Mouse (Mus musculus): ENCODE results near the gene Fastk. TPM values are rescaled to one million over a fixed set of nuclear protein-coding genes. Genes with fewer than 3 reads are reported as not detected.
A peak's percentile ranks its signal among the peaks of the same experiment; 100 is the strongest.

Gene Fastk
- polyA plus RNA-seq, 1 experiment: 481 TPM

GRCm38 (mm10) chr5:24389658-24390020 is 55.4 kb downstream of the Fastk start:
- TF ChIP-seq POLR2A (IDR thresholded peaks at IDR 0.05; ENCODE audit: control insufficient read depth, extremely low read depth, insufficient read depth, low read length, poor library complexity) (no peak), CTCF (IDR thresholded peaks at IDR 0.05; ENCODE audit: borderline replicate concordance, control insufficient read depth, extremely low read depth, insufficient read depth, low read length, poor library complexity) (no peak)
- 89% methylated on average over 4 of the region's 4 CpGs for WGBS
- Histone ChIP-seq H3K4me1 (replicated peaks; ENCODE audit: control insufficient read depth, insufficient read depth, low read length) (peaks cover 29% of the 10 kb centered on the region), H3K27ac (ENCODE audit: control insufficient read depth, insufficient read depth, low read length) (no peak overlapping the region), H3K36me3 (ENCODE audit: control insufficient read depth, insufficient read depth, low read length) (no peaks in the 10 kb centered on the region), H3K4me3 (ENCODE audit: control insufficient read depth, insufficient read depth, low read length) (no peak overlapping the region), H3K27me3 (ENCODE audit: control insufficient read depth, insufficient read depth, low read length) (no peaks in the 10 kb centered on the region)
- DNase-seq: no peak

DNA sequence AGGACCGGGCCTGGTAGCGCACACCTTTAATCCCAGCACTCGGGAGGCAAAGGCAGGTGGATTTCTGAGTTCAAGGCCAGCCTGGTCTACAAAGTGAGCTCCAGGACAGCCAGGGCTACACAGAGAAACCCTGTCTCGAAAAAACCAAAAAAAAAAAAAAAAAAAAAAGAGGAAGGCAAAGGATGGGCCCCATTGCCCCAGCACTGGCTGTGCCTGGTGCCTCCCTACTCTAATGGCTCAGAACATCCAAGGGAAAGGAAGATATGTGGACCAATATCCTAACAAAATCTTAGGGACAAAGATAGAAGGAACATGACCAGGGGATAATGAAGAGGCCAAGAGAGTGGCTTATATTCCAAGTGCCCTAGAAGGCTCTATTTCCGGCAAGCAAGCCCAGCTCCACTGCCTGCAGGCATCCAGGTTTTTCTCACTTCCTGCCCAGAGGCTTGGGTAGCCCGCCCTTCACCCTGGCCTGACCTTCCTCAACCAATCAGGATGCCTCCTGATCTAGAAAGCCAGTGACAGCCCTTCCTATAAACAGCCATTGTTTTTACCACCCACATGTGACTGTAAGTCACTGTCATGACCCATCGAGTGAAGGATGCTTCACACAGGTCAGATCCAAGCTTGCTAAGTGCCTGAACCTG is 56.0 kb downstream of the Fastk start:
- H3K27ac ChIP-seq (ENCODE audit: control insufficient read depth, insufficient read depth, low read length): no peak overlapping the region
- peak; percentile 36 for DNase-seq
- no peaks in the 10 kb centered on the region for H3K36me3 ChIP-seq (ENCODE audit: control insufficient read depth, insufficient read depth, low read length)
- 52% methylated on average over 7 of the region's 7 CpGs for WGBS
- no peak overlapping the region for H3K4me3 ChIP-seq (ENCODE audit: control insufficient read depth, insufficient read depth, low read length)
- H3K4me1 ChIP-seq (replicated peaks; ENCODE audit: control insufficient read depth, insufficient read depth, low read length): peaks cover 34% of the 10 kb centered on the region
- no peak for TF ChIP-seq CTCF (IDR thresholded peaks at IDR 0.05; ENCODE audit: borderline replicate concordance, control insufficient read depth, extremely low read depth, insufficient read depth, low read length, poor library complexity)
- no peaks in the 10 kb centered on the region for H3K27me3 ChIP-seq (ENCODE audit: control insufficient read depth, insufficient read depth, low read length)

Other genes with a start within 250 kb of the Fastk start
- gene Kcnh2, start 93.7 kb downstream of the Fastk start, polyA plus RNA-seq (2012; rRNA removed): 187 and 196 TPM in 2 replicates
- 3.7 and 5.7 TPM in 2 replicates for gene Nos3, start 80.5 kb downstream of the Fastk start, polyA plus RNA-seq (2012; rRNA removed)
- 6.8 and 8.1 TPM in 2 replicates for gene Atg9b, start 53.1 kb downstream of the Fastk start, polyA plus RNA-seq (2012; rRNA removed)
- gene Abcb8, start 51.6 kb downstream of the Fastk start, polyA plus RNA-seq (2012; rRNA removed): 78.2 and 85.0 TPM in 2 replicates
- 2.1 and 2.6 TPM in 2 replicates for gene Asic3, start 31.9 kb downstream of the Fastk start, polyA plus RNA-seq (2012; rRNA removed)
- 62.3 and 87.0 TPM in 2 replicates for gene Cdk5, start 21.8 kb downstream of the Fastk start, polyA plus RNA-seq (2012; rRNA removed)
- gene Slc4a2, start 21.4 kb downstream of the Fastk start, polyA plus RNA-seq (2012; rRNA removed): 116 and 118 TPM in 2 replicates
- 122 and 136 TPM in 2 replicates for gene Tmub1, start 2.6 kb upstream of the Fastk start, polyA plus RNA-seq (2012; rRNA removed)
- gene Agap3, start 6.9 kb upstream of the Fastk start, polyA plus RNA-seq (2012; rRNA removed): 111 and 117 TPM in 2 replicates
- gene Gbx1, start 81.9 kb upstream of the Fastk start, polyA plus RNA-seq (2012; rRNA removed): 0.05 TPM in 2 replicates
- gene Asb10, start 95.7 kb upstream of the Fastk start, polyA plus RNA-seq (2012; rRNA removed): 0.38 and 9.5 TPM in 2 replicates
- gene 4931409K22Rik, start 111.5 kb upstream of the Fastk start, polyA plus RNA-seq (2012; rRNA removed): not detected in 2 replicates
- 117 and 121 TPM in 2 replicates for gene Abcf2, start 132.2 kb upstream of the Fastk start, polyA plus RNA-seq (2012; rRNA removed)
- gene Chpf2, start 141.5 kb upstream of the Fastk start, polyA plus RNA-seq (2012; rRNA removed): 53.5 and 55.5 TPM in 2 replicates
- gene Smarcd3, start 179.1 kb upstream of the Fastk start, polyA plus RNA-seq (2012; rRNA removed): 3.7 and 6.1 TPM in 2 replicates
- 70.5 and 75.4 TPM in 2 replicates for gene Nub1, start 240.2 kb upstream of the Fastk start, polyA plus RNA-seq (2012; rRNA removed)